Mouse (Mus musculus) spleen, postnatal 36 days (tissue): ENCODE measurements around the gene Arhgap29.

Experiments
- DNase-seq, 2 experiments: peaks; one replicate each; pipeline ENCODE4 v3.0.0; 2022; ENCODE audit warnings: low spot score in 2 of 2, mixed read lengths in 1 of 2

Arhgap29 gene

DNA sequence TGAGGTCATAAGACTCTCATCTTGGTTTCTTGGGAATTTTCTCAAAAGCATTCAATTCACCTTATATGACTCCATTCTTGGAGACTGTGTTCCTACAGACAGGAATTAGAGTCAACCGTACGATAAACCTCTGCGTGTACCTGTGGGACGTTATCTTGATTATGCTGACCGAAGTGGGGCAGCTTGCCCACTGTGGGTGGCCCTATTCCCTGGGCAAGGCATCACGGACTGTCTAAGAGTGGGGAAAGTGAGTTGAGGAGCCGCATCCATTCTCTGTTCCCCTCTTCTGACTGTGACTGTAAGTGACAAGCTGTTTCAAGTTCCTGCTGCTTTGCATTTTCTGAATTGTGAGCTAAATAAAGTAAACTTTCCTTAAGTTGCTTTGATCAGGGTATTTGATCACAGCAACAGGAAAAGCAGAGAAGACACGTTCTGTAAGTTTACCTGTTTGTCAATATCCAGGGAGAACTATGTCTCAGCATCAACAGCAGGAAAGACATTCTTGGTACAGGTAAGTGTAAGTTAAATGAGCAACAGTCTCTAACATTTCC, at the start of gene Arhgap29:
Gene Arhgap29, plus strand, starts transcription at position 501 of the 551 bp plus-strand sequence.
- no peak for DNase-seq

DNA sequence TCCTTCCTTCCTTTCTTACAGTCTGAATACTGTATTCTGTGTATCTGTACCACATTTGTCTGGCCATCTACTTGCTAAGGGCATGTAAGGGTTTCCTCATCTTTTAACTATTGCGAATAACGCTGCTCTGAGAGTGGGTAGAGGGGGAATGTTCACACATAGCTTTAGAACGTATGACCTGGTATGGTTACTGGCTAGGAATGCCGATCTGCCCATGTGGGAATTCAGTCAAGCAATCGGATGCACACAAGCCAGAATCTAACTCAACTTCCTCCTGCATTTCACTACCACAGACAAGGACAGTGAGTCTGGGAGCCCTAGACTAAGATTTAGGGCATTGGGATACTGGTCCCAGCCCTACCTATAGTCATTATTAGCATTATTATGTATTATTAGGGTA, 49.6 kb upstream of the Arhgap29 start:
- no peak for DNase-seq

DNA sequence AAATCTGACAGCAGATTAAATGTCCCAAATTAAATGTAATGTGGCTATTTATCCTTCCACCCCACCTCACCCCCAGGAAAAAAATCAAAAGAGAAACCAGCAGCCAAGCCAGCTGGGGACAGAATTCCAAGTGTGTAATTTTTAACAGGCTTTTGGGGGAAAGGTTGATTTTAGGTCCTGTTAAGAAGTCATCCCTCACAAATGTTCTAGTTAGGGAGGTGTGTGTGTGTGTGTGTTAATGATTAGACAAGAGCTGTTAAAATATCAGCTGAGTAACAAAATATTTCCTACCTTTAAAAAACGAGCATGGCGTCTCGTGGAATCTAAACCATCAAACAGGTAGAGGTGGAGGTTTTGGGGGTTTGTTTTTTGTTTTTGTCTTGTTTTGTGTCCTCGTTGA, 49.1 kb upstream of the Arhgap29 start:
- DNase-seq = no peak

DNA sequence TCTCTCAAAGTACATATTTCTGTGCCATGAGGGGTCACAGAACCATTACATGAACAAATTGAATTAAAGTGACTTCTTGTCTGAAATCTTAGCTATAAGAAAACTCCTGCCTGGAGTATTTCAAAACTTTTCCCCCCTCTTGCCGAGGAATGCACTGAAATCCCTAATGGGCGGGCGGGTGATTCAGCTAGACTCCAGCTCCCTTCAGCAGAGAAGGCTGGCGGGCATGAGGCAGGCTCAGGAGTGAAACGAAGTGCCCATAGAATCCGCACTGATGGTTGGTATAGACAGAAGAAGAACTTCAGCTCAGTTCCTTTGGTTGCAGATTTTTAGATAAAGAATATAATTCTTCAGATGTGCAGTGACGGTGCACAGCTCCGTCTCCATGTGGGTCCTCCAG, 48.6 kb upstream of the Arhgap29 start:
- DNase-seq = no peak

DNA sequence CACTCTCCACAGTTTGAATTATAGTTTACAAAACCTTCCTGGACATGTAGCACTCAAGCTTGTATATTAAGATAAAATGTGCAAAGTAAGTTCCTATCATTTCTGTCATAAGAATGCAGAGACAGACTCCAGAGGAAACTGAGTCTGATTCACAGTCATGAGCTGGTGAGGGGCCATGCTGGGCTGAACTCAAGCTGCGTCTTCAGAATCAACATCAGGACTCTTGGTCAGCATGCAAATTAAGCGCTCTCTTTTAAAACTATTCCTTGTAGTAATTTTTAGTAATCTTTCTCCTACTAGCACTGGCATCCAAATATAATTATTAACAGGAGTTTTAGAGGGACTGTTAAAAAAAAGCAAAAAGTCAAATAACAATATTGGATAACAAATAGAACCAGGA, 47.9 kb upstream of the Arhgap29 start:
- no peak for DNase-seq

DNA sequence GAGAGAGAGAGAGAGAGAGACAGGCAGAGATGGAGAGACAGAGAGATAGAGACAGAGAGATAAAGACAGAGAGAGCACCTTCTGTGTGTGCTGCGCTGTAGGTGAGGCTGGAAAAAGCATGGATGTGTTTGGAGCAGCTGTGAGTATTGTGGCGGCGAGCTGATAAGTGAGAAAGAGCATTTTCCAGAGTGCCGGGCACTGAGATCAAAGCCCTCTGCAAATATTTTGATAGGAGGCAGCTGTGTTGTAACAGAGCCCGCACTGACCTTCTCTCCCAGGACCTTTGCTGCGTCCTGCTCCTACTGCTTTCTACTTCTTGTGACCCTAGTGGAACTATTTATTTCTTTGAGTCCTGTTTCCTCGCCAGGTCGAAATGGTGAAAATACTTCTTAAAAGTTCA, 45.7 kb upstream of the Arhgap29 start:
- no peak for DNase-seq

DNA sequence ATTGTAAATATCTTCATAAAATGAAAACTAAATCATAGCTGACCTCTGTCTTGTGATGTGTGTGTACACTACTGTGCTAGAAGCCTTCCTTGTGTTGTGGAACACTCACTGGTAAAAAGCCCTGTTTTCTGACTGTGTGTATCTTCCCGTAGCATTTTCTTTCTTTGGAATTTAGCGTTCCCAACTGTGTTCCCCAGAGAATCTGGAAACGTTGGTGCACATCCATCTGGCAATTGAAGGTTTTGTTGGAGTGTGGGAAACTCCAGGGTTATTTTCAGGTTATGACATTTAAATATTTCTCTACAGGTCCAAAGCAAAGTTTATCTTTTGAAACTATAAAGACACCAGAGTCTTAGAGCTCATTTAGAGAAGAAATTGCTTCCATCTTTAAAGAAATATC, 43.2 kb upstream of the Arhgap29 start:
- no peak for DNase-seq

DNA sequence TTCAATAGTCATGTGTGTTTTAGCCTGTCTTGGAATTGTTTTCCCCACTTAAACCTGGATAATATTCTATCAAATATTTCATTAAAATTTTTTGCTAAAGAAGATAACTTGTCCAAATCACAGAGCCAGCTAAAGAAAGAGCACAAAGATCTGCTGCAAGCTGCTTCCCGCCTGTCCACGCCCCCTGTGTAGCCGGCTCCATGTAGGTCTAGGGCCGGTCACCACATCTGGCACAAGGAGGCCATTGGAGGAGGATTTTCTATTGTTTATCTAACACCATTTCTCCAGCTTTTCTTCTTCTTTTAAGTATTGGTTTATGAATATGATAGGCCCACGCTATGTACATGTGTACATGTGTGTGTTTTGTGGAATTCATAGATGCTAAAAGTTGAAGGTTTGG, 38.9 kb upstream of the Arhgap29 start:
- DNase-seq = no peak

DNA sequence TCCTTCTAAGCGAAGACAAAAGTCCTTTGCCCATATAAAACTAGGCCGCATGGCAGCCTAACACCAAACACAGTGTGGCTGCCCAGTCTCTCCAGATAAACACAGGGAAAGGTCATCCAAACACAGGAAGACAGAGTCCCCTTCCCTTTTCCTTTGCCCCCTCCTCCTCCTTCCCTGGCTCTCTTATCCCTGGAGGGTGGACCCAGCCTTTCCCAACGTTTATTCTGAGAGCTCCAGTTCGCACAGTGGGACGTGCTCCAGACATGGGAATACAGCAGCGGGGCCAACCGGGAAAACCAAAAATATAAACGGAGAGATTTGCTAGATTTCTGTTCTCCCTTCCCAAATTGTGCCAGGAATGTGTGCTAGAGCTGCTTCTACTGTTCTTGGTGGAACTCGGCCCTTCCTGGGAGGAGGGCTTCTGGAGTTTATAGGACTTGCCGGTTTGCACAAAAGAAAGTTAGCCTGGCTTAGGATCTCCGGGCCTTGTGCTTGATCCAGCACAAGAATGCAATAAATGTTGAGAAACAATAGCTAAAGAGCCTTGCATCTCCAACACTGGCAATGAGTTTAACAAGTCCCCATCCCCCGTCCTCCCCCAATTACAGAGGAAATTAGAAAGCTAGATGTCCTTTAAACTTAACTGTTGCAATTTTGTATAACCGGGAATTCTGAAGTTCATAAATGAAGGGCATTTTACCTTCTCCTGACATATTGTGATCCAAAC, 37.7 kb upstream of the Arhgap29 start:
- DNase-seq = no peak

DNA sequence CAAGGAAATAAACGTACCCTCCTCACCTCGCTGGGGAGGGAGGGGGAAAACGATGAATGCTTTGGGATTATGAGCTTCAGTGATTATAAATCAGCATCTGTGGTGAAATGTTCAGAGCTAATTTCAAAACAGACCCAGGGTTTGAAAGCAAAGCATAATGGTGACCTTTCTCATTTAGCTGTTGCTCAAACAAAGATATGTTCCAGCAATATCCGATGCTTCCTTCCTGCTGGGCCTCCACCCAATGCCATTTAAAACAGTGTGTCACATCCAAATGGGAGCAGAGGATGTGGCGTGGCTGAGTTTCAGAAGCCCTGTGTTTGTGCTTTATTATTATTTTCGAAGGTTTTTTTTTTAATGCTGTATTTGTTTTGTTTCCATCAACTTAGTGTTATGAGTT, 37.1 kb upstream of the Arhgap29 start:
- no peak for DNase-seq

DNA sequence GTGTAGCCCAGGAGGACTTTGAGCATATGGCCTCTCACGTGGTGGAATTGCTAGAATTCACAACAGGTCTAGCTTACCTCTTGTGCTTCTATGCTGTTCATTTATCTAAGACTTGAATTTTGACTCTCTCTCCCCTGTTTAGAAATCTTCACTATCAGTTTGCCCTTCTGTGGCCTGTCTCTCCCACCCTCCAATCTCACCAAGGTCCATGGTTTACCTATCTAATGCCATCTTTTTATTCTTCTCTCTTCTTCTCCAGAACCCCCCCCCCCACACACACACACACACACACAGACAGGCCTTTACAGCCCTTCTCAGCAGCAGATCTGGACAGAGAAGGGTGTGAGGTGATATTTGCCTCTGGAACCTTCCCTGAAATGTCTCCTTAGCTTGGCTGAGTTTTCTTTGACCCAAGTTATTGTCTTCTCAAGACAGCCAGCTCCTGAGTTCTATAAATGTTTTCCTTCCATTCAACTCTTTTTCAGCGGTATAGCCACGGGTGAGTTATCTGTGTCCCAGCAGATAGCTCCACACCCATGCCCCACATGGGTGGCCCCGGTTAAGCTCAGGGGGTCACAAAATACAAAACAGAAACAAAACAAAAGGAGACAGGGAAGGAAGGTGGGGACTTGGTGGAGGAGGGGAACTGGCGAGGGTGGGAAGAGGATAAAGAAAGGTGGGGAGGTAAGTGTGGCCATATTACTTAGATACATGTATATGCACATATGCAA, 35.4 kb upstream of the Arhgap29 start:
- no peak for DNase-seq

DNA sequence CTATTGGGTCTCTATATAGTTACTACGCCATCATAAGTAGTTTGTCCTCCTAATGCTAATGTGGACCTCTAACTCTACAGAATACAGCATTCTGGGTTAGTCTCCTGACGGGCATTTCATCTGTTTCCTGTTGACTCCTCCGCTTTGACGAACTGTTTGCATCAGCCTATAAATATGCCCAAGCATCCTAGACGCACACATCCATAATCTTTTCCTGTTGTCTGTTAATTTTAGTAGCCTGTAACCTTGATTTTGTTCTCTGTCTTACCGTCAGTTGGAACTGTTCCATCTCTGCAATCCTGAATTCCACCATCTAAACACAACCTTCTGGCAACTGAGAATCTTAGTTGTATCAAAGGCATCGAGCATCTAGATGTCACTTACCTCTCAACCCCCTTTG, 34.7 kb upstream of the Arhgap29 start:
- DNase-seq = no peak

DNA sequence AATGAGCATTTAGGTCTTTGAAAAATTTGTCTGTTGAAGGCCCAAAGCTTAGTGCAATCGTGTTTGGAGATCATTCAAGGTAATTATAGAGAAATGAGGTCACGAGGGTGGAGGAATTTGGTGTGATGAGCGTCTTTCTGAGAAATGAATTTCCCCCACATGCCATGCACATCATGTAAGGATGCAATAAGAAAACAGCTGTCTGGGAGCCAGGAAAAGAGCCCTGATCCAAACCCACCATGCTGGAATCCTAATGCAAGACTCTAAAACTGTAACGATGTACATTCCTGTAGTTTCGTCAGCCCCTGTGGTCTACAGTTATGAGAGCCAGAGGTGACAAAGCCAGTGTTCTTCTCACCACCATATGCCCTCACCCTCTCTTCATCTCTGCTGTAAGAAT, 32.4 kb upstream of the Arhgap29 start:
- no peak for DNase-seq

DNA sequence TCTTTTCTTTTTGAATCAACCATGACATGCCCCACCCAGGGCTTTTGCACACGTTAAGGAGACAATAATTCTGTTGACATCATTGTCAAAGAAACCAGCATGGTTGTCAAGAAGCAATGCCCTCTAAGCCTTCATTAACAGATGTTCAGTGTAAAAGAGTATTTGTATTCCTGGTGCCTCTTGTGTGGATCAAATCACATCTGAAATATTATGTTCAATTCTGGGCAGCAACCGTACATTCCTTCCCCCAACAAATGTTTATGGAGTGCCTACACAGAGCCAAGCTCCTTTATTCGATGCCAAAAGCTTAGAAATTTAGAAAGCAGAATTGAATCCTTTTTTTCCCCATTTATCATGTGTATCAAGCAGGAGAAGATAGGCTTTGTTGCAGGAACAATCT, 31.6 kb upstream of the Arhgap29 start:
- no peak for DNase-seq

DNA sequence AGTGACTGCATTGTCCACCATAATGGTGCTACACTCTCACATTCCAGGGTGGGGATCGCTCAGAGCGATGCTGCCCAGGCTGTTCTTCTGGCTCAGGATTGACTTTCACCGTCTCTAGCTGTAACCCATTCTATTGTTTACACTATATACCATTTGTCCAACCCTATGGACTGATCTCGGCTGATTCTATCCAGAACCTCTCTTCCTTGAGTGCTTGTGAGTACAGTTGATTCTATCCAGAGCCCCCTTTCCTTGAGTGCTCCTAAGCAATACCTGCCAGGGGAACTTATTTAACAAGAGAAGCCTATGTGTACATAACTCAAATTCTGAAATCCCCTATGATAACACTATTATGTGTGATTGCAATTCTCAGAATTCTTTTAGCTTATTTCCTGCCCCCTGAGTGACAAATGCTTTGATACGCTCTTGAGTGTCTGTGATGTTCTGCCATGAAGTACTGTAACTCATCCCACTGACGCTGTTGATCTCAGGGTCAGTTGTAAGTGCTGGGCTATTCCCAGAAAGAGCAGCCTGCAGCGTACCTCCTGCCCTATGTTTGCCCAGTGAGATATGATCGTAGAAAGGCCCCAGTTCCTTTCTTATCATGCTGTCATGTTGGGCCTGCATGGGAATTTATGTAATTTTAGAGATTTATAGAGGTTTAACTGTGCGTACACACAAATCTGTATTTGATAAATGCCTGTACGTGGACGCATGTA, 27.4 kb upstream of the Arhgap29 start:
- no peak for DNase-seq

DNA sequence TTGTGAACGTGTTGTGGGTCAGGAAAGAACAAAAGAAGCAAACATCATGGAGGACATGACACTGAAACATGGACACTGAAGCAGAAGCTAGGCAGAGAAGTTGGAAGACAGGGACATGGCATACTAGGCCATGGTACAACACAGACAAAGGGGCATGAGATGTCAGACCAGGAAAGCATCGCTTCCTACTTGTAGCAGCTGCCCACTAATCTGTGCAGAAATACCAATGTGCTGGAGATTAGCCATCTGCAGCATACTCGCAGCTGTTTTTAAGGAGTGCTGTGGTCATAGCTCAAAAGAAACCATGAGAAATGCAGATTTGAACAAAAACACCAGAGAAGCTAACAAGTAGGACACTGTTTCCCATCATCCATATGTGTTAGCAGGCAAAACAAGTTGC, 24.7 kb upstream of the Arhgap29 start:
- no peak for DNase-seq

DNA sequence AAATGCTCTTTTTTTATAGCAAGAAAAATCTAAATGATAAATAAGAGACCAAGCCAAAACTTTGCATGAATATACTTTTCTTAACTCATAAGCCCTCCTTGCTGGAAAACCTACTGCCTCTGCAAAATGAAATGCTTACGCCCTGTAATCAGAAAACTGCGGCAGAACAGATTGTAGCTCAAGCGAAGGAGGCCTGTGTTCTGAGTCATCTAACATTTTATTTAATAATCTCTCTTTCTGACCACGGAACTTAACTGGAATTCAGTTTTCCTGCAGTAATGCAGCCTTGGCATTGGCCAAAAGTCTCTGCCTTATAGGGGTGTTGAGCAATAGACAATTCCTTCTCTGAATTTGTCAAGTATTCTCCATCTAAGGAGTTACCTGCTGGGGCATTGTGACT, 19.5 kb upstream of the Arhgap29 start:
- no peak for DNase-seq

DNA sequence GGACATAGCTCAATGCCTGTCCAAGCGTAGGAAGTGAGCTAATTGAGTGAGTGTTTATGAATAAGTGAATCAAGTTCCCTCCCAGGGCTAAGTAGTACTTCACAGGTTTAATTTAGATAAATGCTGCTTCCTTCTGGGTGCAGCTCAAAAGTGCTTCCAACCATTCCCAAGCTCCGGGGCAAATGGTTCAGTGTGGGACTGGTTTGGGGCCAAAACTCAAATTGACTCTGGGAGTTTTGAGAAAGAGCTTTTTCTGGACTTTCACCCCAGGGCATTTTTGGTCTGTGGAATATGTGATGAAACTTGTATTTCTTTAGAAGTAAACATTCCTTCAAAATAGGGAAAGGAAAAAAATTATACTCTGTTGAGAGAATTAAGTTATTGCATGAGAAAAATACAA, 16.1 kb upstream of the Arhgap29 start:
- DNase-seq = no peak

DNA sequence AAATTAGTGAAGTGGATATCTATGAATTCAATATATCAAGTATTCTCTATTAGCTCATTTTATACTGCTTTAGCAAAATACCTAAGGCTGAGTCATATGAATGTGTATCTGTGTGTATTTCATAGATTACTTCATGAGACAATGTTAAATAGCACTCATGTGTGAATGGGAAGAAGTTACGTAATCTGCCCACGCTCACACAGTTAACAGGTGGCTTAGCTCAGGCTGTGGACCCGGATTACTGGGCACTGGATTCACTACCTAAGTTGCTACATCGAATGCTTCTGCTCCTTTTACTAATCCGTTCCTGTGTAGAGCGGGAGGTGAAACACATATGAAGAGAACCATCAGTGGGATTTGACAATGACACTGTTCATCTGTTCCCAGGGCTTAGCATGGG, 15.3 kb upstream of the Arhgap29 start:
- DNase-seq = no peak

DNA sequence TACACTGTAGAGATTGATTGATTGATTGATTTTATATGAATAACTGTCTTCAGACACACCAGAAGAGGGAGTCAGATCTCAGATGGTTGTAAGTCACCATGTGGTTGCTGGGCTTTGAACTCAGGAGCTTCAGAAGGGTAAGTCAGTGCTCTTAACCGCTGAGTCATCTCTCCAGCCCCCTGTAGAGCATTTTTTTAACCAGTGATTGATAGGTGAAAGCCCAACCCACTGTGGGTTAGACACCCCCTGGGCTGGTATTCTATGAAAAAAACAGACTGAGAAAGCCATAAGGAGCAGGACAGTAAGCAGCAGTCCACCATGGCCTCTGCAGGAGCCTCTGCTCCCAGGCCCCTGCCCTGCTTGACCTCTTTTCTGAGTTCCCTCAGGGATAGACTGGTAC, 12.7 kb upstream of the Arhgap29 start:
- no peak for DNase-seq

DNA sequence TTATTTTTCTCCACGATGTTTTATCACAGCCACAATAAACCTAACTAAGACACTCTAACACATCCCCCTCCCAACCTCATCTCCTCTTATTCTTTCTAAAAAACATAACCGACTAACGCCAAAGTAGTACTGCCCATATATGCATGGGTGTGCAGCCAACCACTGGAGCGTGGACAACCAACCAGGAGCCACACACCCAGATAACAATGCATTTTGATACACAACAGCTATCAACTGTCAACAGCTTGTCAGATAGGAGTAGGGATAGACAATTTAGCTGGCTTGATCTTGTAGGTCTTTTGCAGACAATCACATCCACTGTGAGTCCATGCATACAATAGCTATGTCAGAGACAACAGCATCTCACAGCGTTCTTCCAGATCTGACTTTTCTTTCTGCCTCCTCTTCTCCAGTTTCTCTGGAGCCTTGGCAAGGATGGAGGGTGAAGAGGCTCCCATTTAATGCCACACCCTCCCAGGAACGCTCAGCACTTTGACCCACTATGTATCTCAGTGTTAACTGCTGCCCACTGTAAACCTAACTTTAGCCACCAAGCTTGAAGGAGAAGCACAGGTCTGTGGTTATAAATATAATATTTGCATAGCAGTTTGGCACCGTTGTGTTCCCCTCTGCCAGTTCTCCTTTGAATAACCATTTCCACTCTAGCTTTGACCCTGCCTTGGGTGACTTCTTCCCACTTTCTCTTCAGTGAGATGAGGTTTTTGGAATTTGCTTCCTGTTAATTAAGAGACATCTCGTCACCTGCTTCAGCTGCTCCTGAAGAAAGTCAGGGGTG, 12.0 kb upstream of the Arhgap29 start:
- DNase-seq = no peak

DNA sequence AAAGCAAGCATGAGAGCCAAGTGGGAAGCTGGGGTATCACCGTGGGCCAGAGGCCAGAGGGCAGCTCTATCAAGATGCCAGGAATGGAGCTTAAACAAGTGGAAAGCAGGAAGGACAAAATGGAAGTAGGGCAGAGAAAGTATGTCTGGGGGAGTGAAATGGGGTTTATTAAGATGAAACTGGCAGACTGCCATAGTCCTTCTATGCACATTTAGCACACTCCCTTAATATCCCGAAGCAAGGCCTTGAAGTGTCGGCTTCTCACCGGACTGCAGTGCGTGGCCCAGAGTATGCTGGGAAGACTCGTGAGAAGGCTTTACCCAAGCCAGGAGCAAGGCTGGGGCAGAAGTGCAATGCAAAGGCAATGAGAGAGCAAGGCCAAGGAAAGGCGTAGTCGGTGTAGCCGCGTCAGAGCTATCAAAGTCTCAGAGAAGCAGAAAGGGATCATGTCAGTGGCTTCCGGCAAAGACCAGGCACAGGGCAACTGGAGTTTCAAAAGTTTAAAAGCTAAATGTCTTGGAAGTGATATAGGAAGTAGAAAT, 11.1 kb upstream of the Arhgap29 start:
- no peak for DNase-seq
